Mouse (Mus musculus): ENCODE measurements around the gene Olfr102.
A peak's percentile ranks its signal among the peaks of the same experiment; 100 is the strongest.

Olfr102 gene

DNA sequence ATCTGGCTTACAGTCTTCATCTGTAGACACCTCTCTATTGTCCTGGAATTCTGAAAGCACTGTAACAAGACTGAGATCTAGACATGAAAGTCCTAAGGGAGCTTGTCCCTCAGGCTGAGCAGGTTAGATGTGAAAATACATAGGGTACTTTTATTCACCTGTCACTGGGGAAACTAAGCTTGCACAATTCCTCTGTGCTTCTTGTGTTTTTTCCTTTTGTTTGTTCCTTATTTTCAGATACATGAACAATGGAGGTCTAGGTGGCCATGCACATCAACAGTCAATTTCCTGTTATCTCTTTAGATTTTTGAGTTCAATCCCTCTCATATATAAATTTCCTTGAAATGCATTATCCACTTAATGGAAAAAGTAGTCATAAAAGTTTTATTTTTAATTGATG is at the start of gene Olfr102:
Olfr102 (minus strand) TSS at position 101 of the 400 bp plus-strand sequence.
- DNase-seq (ENCODE audit: low spot score in 2 of 2) = no peak

GRCm38 (mm10) chr17:37359282-37359681 is 42.4 kb upstream of the Olfr102 start, which contains the start of gene Olfr104-ps:
TSS of gene Olfr104-ps (plus strand) at chr17:37359582.
- no peak for DNase-seq (ENCODE audit: low spot score in 2 of 2)

- DNase-seq (ENCODE audit: low spot score in 2 of 2) = no peak
Observed at GRCm38 (mm10) chr17:37339598-37339997, 22.7 kb upstream of the Olfr102 start, which contains the start of gene Olfr103. TSS of gene Olfr103 (minus strand) at chr17:37339698.

DNA sequence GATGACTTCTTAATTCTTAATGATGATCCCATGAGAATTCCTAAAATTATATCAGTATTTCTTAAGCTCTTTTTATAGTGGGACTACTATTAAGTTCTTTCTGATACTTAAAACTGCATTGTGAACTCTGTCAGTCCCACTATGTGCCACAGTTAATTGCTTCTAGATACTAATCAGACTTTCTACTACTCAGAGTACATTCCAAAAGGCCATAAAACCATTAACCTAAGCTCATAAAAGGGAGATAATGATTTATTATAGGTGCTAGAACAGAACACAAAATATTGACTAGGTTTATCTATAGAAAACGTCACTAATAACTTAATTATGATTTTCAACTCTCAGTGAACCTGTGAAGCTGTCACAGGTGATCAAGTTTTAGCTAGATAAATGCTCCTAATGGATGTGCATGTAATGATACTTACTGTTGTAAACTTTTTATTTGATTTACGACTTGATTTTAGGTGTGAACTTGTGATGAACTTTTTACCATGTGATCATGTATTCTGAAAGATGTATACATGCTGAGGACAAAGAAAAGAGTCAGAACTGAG is 6.6 kb downstream of the Olfr102 start:
- no peak for DNase-seq (ENCODE audit: low spot score in 2 of 2)

- no peak for DNase-seq (ENCODE audit: low spot score in 2 of 2)
Observed at GRCm38 (mm10) chr17:37308483-37308882, 8.4 kb downstream of the Olfr102 start.

DNA sequence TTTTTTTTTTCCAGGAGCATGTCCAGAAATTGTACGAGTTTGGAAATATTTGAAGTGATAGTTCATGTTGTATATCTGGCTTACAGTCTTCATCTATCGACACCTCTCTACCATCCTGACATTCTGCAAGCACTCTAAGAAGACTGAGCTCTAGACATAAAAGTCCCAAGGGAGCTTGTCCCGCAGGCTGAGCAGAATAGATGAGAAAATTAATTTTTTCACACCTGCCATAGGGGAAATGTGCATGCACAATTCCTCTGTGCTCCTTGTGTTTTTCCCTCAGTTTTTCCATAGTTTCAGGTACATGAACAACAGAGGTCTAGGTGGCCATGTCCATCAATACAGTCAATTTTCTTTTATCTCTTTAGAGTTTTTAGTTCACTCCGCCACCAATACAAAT is 12.6 kb downstream of the Olfr102 start, which contains the start of gene Olfr101:
Olfr101 (minus strand) TSS at position 101 of the 400 bp plus-strand sequence.
- DNase-seq (ENCODE audit: low spot score in 2 of 2) = no peak

GRCm38 (mm10) chr17:37283360-37283759 is 33.5 kb downstream of the Olfr102 start, which contains the start of gene Olfr99:
TSS of gene Olfr99 (minus strand) at chr17:37283460.
- no peak for DNase-seq (ENCODE audit: low spot score in 2 of 2)

GRCm38 (mm10) chr17:37280331-37280730 is 36.5 kb downstream of the Olfr102 start:
- DNase-seq (ENCODE audit: low spot score in 2 of 2) = no peak

DNA sequence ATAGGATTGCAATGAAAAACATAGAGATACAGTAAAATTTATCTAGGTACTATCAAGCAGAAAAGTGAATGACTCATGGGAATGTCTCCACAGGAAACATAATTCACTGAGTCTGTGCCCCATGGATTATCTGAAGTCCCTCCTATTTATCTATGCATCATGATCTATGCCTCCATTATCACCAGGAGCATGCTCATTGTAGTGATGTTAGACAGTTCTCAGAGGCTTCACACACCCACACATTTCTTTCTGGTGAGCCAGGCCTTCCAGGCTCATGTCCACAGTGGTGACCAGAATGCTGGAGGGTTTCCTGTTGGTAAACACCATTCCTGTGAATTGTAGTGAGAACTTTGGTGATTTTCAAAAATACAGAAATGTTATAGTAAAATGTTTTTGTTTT is 40.3 kb downstream of the Olfr102 start:
- no peak for DNase-seq (ENCODE audit: low spot score in 2 of 2)

DNA sequence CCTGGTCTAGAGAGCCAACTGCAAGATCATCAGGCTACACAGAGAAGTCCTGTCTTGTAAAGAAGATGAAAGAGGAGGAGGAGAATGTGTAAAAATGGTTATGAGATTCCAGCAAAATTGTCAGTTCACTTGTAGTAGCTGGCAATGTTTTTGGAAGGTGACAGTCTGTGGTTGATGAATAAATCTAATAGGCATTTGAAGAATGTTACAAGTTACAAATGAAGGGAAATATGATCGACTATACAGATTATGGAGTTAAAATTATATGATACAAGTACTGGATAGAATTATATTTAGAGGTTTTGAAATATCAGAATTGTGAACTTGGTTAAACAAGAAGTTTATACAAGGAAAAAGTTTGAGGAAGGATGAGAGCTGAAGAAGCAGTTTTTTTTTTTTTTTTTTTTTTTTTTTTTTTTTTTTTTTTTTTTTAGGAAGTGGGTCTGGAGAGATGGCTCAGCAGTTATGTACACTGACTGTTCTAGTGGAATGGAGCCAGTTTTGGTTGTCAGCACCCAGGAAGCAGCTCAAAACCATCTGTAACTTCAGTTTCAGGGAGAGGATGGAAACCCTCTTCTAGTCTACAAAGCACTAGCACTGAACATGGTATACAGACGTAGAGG is 41.1 kb downstream of the Olfr102 start:
- DNase-seq (ENCODE audit: low spot score in 2 of 2) = no peak

DNA sequence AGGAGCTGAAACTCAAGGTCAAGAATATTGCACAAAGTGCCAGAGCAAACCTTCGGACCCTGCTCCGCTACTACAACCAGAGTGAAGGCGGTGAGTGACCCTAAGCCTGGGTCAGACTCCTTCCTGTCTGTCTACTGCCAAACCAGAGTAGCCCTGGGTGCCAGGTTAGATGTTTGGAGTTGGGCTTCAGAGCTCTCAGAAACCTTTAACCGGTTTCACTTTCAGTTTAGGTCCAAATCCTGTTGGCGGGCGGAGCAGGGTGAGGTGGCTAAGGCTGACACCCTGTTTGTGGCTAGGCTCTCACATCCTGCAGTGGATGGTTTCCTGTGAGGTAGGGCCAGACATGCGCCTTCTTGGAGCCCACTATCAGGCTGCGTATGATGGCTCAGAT is 46.2 kb downstream of the Olfr102 start:
- peak; percentile 57 to 59 for DNase-seq (ENCODE audit: low spot score in 2 of 2)

DNA sequence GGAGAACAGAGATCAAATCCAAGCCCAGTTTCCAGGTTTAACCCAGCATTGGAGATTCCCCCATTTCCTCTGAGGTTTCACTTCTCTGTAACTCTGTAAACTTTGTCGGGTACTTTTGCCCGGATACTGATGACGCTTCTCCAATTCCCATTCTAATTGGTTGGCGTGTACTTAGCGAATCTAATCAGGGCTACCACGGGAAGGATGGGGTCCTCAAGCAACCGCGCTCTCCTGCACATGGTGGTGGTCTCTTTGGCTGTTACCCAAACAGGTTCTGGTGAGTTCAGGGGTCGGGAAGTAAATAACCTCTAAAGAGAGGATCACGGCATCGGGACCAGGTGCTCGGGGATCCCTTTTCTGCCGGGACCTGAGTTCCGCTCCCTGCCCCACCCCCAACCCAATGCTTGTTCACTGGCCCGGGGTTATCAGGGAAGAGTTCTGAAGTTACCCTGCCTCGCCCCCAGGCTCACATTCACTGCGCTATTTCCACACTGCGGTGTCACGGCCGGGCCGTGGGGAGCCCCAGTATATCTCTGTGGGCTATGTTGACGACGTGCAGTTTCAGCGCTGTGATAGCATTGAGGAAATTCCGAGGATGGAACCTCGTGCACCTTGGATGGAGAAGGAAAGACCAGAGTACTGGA is 46.7 kb downstream of the Olfr102 start, which contains the start of gene H2-M3:
H2-M3 (plus strand) TSS at position 163 of the 644 bp plus-strand sequence.
- DNase-seq (ENCODE audit: low spot score in 2 of 2) = peak; percentile 85 to 91

DNA sequence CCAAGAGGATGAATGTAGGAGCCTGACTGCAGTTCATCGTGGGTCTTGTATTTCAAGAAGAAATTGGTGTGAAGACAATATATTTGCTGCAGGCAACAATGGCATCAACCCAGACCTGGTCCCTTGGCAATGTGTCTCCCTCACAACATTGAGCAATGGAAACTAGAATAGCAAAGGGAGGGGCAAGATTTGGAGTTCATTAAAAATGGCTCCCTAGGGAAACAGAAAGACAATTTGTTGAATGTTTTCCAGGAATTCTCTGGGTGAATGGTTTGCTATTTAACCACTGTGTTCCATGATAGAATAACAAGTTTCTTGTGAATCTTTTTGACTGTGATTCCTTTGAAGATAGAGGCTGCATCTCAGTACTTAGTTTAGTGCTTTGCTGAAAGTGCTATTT is 53.2 kb downstream of the Olfr102 start, which contains the start of gene Olfr98:
Olfr98 (minus strand) TSS at position 124 of the 400 bp plus-strand sequence.
- DNase-seq (ENCODE audit: low spot score in 2 of 2) = no peak
